Mouse (Mus musculus): ENCODE data around the gene Hivep2.

Hivep2 gene

DNA sequence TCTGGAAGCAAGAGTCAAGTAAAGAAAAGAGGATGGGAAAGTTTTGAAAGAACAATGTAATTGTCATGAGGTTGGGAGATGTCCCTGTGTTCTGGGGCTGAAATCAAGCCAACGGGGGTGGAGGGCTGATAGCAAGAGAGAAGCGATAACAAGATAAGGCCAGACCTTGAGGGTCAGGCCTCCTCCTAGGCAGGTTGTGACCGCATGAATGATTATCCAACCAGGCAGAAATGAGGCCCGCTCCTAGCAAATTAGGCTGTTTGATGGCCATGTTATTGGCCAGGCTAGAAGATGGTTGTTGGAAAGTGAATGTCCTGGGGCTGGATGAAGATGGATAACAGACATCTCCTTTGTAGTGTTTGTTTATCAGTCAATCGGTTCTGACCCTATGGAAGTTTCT, 5.4 kb downstream of the Hivep2 start:
- DNase-seq (ENCODE audit: low spot score in 2 of 2) = no peak

DNA sequence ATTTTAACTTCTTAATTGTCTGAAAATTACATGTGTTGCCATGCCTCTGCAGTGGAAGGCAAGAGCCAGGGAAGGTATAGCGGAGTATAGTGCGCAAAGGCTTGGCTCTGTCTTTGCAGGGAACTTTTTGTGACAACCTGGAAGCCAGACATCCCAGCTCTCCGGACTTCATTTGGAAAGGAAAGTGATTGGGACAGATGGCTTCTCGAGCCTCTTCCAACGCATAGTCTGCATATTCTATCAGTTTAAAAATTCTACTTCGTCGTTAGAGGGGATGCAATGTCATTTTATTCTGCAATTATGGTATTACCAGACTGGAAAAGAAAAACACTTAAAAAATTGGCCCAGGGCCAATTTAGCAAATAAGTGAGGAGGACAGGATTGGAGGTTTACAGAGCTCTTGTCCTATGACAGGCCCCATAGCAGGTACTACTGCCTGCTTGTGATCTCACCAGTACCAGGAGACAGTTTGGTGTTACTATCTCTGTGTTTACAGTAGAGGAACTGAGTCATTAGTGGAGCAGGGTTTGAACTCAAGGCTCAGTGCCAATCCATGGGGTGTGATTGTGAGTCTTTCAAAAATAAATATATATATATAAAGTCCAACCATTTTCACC, 7.8 kb downstream of the Hivep2 start:
- no peak for DNase-seq (ENCODE audit: low spot score in 2 of 2)

DNA sequence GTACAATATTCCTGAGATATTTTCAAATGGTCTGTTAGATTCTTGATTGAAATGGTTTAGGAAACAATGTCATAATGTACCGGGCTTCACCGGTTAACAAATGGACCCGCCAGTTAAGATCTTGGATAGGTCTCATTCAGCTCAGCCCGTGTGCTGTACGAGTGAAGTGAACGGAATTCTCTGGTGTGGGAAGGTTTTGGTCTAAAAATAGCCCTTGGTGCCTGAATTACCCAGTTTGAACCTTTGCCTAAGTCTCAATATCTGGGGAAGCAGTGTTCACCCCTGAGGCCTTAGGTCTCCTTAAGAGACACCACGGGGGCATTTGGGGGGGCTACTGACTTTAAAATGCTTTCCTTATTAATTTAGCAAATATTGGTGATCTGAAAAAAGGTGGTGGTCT, 8.6 kb downstream of the Hivep2 start:
- DNase-seq (ENCODE audit: low spot score in 2 of 2) = no peak

DNA sequence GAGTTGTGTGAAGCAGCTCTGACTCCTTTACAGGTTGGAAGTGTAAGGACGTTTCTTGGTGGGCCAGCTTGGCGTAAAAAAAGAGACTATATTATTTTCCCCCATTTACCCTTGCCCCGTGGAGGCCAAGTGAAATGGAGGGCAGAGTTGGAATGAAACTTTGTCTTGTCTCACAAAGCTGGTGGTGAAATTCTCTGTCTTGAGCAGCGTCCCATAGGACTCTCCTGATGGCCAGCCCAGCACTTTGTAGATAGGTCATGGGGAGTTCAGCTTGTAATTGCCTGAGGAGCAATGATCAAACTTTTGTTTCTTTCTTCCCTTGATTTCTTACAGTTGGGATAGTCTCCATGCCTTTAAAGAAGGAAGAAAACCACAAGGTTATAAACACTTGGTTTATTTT, 10.0 kb downstream of the Hivep2 start:
- no peak for DNase-seq (ENCODE audit: low spot score in 2 of 2)

DNA sequence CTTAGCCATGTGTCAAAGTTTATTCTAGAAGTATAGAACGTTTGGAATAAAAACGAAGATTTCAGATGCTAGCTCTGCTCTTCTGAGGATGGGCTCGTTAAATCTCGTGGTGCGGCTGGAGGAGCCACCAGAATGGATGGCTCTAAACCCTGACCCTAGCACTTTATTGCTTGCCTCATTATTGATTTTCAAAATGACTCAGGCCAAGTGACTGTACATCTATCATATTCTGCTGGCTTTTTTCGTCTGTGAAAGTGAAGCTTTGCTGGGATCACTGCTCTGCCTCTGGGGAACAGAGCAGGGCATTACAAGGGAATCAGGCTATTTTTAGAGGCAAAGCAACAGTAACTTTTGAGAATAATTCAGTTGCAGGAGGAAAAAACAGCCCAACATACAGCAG, 10.4 kb downstream of the Hivep2 start:
- DNase-seq (ENCODE audit: low spot score in 2 of 2) = no peak

DNA sequence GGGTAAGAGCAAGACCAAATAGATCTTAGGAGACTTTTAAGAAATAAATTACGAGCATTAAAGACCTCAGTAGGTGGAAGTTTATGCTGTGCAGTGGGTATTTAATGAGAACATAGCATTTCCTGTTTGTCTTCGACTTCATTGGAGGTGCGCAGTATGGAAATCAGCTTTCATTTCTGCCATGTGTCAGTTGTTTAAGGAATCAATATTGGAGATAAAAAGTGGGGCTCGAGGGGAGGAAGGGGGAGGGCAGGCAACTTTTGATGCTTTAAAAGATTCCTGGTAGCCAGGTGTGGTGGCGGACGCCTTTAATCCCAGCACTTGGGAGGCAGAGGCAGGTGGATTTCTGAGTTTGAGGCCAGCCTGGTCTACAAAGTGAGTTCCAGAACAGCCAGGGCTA, 16.4 kb downstream of the Hivep2 start:
- no peak for DNase-seq (ENCODE audit: low spot score in 2 of 2)

DNA sequence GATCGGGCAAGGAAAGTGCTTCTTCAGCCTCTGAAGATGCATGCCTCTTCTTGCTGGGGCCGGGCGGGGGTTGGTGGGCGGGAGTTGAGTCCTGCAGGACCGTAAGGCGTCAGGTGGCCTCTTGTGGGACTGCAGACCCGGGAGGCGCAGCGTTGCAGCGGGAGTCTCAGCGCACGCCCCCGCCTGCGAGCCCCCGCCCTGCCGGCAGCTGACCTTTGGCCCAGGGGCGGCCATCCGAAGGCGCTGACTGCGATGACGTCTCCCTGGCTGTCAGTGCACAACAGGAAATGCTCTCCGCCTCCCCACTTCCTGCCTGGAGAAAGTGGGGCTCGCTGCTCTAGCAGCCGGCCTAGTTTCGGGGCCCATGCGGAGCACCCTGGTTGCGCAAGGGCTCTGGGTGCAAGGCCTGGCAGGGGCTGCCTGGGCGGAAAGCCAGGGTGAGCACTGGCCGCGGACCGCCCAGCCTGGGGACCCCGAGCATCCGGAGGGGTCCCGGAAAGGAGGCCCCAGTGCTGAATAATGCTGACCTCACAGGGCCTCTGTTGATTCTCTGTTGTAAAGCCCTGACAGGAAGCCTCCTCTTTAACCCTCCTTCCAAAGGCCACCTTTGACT, 17.0 kb downstream of the Hivep2 start:
- peak; percentile 93 for DNase-seq (ENCODE audit: low spot score in 2 of 2)

DNA sequence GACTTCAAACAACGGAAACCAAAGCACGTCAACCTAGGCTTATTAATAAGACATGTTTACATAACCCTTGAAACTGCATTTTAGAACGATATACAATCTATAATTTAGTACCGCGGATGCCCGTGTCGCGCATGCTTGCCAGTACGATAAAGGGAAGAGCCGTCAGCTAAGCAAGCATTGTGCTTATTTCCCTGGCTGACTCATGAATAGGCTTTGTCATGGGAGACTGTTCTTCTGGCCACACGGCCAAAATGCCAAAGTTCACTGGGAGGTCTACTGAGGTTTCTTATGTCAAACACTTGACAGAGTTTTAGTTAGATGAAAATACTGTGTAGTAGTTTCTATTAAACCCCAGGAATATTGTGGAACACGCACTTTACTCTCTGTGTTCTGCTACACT, 17.8 kb downstream of the Hivep2 start:
- DNase-seq (ENCODE audit: low spot score in 2 of 2) = peak; percentile 40 to 51

DNA sequence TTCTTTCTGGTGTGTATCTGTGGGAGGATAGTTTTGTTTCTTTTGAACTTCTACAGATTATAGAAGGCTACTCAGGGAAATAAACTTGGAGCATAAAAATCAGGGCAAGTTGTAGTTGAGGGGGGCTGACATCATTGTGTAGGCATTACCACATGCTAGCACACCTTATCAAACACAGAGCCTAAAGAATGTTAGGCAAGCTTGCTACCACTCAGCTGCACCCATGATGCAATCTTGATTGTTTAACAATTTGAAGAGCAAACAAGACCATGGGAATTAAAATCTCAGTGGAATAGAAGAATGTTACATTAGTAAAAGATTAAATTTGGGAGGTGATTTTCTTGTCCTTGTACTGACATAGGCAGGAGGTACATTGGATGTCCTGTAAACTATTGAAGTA, 18.4 kb downstream of the Hivep2 start:
- no peak for DNase-seq (ENCODE audit: low spot score in 2 of 2)

DNA sequence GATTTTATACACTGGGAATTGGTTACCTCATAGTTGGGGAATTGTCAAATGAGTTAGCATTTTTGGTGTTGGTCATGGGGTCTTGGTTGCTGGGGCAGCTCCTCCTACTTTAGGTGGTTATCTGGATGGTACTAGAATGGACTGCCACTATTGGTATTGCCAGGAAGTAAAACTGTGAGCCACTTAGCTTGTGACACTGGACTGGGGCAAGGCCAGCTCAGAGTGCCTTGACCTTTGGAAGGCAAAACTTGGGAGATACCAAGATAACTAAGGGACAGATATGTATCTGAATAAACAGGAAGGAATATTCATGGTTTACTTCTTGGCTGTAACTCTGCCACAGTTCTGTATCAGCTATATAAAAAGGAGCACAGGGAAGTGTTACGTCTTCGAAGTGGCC, 20.7 kb downstream of the Hivep2 start:
- no peak for DNase-seq (ENCODE audit: low spot score in 2 of 2)

DNA sequence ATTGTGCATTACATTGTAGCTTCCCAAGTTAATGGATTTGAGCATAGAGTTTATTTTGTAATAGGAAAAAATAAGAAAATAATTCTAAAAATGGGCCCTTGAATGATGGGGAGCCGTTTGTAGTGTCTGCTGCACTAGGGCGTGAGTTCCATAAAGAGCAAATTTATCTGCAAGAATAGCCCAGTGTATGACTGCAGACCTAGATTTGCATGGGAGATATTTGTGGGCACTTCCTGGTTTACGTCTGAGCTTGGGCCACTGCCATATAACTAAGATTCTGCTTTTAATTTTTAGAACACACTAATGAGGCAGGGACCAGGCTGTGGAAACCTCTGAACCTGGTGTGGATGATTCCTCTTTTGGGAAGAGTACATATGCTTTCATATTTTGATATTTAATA, 21.5 kb downstream of the Hivep2 start:
- DNase-seq (ENCODE audit: low spot score in 2 of 2) = peak in 1 of 2 experiments; percentile 29

DNA sequence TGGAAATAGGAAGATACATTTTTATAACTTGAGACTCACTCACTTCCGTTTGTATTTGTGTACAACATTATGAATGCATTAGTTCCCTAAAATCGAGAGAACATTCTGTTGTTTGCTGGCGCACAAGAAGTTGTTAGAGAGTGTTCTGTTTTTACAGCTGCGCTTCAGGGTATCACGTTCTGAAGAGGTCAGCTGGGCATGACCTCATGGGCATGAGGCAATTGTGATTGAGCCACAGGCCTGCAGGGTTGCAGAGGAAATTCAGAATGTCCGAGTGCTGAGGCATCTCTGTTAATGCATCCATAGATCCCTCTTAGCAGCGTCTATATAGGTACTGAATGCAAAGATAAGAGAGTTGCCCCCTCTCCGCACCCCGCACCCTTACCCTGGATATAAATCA, 22.4 kb downstream of the Hivep2 start:
- peak in 1 of 2 experiments; percentile 19 for DNase-seq (ENCODE audit: low spot score in 2 of 2)

DNA sequence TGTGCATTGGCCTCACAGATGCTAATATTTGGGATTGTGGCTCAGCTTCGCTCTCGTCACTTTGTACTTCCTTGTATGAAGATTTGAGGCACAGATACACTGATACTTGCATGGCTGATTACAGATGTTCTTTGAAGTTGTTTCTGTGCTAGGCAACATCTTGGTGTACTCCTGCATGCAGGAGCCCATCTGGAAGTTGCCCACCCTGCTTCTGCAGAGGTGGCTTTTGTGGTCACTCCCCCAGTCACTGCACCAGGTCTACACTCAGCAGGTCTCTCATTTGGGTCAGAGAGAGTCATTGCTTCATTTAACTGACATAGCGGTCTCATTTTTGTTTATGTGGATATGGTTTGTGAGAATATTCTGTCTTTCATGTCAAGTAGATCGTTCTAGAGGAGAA, 22.9 kb downstream of the Hivep2 start:
- no peak for DNase-seq (ENCODE audit: low spot score in 2 of 2)

DNA sequence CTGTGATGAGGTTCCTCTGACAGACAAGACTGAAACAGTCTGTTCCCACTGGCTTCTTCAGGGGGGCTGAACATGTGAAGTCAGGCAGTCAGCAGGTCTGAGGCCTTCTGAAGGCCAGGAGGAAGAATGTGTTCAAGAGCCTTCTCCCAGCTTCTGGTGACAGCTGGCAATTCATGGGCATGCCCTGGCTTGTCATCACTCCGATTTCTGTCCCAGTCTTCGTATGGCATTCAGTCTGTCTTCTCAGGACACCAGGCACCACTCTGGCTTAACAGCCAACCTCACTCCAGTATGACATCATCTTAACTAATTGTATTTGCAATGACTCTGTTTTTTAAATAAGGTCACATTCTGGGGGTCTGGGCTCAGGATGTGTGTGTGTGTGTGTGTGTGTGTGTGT, 25.0 kb downstream of the Hivep2 start:
- no peak for DNase-seq (ENCODE audit: low spot score in 2 of 2)

DNA sequence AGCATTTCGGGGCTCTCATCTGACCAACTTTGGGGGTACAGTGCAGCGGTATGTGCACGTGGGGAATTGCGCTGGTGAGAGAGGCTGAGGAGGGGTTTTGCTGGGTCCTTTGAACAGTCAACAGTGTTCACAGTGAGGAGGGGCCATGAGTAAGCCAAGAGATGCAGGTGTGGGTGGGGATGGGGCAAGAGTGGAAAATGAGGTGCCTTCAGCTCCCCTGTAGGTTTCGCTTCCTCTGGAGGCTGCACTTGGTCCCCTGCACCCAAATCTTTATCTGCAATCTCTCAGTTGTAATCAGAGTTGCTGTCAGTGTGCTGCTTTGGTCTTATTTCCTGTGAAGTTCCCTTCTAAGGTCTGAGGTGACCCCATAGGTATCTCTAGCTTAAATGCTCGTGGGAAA, 27.5 kb downstream of the Hivep2 start:
- peak in 1 of 2 experiments; percentile 51 for DNase-seq (ENCODE audit: low spot score in 2 of 2)

DNA sequence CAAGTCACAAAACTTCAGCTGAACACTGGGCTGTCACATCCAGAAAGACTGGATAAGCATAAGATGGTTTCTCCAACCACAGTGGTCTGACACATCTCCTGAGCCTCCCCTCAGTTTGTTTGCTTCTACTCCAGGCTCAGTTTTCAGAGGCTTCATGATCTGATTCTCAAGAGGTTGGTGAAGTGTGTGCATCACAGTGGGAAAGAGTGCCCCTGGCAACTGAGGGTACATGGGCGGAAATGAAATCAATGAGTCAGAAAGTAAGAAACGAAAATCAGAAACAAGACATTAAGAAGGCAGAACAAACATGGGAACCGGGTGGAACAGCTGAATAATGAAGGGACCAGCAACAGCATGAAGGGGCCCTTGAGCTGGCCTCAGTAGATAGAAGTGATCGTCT, 31.5 kb downstream of the Hivep2 start:
- DNase-seq (ENCODE audit: low spot score in 2 of 2) = no peak

DNA sequence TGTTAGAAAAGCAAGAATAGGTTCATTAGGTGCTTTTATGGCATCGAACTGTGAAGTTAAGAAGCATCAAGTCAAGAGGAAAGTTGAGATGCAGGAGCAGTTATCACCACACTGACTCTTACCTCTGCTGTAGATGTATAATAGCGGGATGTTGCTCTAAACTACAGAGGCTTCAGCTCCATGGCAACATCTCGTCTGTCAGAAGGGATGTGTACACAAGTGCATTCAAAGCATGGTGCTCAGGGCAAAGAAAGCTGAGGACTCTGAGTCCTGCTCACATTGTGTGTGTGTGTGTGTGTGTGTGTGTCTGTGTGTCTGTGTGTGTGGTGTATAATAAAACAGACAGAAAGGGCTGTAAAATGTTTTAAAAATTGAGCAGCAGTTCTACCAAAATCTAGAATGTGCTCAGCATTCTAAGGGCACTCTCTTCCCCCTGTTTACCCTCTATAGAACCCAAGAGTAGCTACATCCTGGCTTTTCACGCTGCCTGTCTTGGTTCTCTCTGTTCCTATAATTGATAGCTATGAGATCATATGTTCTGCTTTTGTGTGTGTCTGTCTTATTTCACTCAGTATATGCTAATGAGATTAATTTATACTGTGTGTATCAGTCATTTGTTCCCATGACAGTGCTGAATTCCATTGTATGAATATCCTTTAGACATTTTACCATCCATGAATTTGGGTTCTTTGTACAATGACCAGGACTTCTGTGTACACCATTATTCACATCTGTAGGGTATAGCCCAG, 39.1 kb downstream of the Hivep2 start:
- no peak for DNase-seq (ENCODE audit: low spot score in 2 of 2)

DNA sequence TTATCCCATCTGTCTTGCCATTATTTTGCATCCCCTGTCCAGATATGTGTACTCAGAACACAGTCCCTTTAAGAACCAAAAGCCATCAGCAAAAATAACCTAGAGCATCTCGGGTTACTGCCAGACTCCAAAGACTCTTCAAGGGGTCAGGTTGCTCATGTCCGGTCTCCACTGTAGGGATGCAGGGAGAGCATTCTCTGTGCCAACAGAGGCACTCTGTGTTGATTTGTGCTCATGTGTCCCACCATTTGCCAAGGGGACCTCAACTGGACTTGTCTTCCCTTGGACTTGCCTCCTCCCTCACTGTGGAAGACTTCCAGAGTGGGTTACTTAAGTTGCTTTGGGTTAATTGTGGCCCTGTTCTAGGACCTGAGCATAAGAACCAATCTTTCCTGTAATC, 43.8 kb downstream of the Hivep2 start:
- DNase-seq (ENCODE audit: low spot score in 2 of 2) = no peak

DNA sequence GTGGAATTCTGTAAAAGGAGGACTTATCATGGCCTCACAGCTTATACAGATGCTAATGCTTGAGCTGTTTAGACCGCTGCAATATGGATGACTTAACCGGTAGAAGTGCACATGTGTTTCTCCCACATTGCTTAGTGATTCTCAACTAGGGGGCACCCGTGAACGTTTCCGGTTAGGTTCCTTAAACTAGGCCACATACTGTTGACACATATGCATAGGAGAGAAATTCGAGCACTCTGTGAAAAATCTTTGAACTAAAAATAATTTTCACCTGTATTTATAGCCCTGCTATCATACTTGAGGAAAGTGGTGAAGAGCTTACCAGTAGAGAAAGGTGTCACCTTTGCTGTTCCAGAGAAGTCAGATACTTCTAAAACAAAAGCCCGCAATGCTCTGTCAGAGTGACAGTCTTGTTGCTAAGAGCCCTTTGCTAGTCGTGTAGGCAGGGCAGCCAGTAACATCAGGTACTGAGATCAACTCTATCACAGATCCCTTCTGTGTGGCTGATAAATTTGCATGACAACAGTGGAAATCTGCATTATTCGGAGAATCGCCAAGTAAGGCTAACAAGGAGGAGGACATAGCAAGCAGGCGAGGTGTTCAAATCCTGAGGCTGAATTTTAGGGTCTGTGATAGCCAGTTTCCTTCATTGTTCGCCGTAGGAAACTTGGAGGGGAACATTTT, 50.6 kb downstream of the Hivep2 start:
- DNase-seq (ENCODE audit: low spot score in 2 of 2) = peak; percentile 61

DNA sequence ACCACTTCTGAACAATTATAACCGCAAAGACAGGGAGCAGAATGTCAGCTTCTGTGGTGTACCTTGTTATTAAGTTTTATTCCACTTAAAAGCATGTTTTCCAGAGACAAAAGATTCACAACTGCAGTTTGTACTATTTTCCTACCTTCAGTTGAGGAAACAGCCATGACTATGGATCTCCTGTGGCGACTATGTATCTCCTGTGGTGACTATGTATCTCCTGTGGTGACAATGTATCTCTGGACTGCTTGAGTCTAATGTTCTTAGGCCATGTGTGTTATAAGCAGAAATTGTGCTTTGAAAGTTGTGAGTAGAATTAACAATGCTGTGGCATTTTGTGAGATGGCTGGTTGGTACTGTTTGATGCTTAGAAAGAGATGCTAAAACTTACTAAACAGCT, 51.5 kb downstream of the Hivep2 start:
- DNase-seq (ENCODE audit: low spot score in 2 of 2) = no peak

DNA sequence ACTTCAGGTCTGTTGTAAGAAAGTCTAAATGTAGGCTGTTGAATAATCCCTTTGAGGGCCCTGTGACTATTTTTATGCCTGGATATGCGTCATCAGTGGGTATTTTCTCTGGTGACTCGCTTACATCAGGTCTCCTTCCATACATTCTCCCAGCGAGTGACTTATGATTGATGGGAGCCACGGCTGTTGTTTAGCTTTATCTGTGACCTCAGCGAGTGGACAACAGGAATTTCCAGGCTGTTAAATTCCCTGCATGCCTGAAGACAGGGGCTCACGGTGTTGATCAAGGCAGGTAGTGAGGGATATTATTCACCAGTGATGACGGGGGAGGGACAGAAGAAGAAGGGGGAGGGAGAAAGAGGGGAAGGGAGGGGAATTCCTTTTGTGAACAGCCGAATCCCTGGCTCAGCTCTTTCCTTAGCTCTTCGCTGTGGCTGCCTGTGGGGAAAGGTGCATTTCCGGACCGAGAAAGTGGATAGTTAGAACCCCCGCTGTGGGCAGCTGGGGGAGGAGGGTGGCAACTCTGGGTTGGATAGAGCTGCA, 52.0 kb downstream of the Hivep2 start:
- DNase-seq (ENCODE audit: low spot score in 2 of 2) = peak in 1 of 2 experiments; percentile 31

DNA sequence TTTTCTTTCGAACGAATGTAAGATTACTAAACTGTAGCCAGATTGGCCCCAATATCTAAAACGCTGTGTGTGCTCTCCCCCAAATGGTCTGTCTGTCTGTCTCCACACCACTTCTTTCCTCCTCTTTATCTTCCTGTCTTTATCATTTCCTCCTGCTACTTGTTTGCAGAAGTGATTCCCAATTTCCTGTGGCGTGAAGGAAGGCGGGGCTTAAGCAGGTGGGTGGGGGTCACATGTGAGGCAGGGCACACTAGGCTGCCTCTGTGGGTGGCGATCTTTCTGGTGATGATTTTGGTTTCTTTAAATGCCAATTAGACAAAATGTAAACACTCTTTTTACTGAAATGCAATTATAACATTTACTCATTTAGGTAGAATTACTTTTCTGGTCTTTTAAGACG, 52.8 kb downstream of the Hivep2 start:
- no peak for DNase-seq (ENCODE audit: low spot score in 2 of 2)
